Mouse (Mus musculus): Measurements from ENCODE around the gene Gtsf1.

DNA sequence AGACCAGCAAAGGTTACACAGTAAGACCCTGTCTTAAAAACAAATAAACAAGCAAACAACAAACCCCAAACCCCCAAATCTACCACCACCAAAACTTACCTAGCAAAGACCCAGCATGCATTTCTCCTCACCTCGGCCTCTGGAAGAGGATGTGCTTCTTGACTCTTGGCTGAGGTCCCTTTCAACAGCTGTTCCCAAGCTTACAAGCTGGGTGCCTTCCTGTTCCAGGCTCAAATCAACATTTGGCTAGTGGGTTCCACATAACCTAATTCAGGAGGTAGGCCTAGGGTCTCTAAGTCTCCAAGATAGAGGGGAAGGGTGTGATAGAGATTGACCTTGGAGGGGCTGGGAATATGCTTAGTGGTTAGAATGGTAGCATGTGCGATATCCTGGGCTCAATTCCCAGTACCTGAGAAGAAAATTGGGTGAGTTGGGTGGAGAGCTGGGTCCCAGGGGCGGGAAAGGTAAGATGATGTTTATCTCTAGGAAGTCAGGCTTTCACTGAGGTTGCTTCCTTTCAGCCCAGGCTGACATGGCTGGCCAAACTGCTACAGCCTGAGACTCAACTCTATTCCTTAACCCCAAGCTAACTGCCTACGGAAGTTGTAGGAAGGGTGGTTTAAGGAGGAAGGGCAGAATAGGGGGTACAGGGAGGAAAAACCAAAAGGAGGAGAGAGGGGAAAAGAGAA is 55.0 kb downstream of the Gtsf1 start:
- TF ChIP-seq CTCF (IDR thresholded peaks at IDR 0.05; ENCODE audit: low read depth, low read length), result no peak
- no peak for TF ChIP-seq POLR2A (IDR thresholded peaks at IDR 0.05; ENCODE audit: borderline replicate concordance, low read depth, low read length)

Data from bone marrow macrophage, adult 2 months (primary cell).